Mouse (Mus musculus): Measurements from ENCODE around the gene Tubb4b.

The Tubb4b gene

DNA sequence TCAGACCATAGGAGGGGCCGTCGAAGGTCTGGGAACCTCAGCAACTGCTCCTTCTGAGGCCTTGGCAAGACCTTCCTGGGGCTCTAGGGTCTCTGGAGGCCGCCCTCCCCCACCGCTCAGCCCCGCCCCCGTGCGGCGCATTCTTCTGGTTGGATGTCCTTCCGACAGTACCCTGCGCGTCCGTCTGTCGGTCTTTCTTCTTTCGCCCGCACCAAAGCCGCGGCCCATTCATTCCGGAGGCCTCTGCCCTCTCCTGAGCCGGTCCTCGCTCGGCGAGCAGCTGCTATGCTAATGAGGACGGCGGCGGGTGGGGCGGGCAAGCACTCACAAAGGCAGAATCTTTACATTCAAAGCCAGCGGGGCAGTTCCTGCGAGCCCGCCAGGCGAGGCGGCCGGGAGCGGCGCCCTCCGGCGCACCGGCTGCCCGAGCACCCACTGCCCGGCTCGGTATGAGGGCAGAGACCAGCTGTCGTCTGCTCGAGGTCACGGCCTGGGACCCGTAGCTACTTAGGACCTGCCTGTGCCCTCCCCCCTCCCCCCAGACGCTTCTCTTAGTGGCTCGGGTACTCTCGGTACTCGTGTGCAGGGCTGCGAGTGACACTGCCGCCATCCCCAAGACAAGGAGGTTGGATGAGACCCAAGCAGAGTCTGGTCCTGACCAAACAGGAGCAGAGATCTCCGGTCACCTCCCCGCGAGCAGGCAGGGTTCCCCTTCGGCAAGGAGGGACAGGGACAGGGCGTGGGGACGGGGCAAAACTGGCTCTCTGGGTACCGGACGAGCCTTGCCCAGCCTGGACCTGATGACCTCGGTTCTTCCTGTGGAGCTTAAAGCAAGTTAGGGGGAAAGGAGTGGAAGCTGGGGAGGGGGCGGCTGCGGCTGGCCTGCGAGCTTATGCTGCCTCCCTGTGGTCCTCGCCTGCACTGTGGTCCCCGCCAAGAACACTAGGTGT is 38.6 kb downstream of the Tubb4b start:
- DNase-seq (ENCODE audit: low read depth): peak; percentile 66

DNA sequence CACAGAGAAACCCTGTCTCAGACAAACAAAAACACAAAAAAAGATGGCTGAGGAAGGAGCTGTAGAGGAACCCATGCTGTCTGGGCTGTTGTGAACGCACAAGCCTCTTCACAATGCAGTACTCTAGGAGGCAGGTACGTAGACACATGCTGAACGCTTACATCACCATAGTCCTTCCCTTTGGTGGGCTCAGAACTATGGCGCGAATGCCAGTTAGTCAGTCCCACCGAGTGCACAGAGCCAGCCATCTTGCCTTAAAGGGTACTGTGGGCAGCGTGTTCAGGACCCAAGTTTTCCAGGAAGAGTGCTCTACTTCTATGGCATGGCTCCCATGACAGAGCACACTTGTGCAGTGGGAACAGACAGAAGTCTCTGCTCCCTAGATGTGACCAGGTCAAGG is 40.0 kb downstream of the Tubb4b start:
- no peak for DNase-seq (ENCODE audit: low read depth)

DNA sequence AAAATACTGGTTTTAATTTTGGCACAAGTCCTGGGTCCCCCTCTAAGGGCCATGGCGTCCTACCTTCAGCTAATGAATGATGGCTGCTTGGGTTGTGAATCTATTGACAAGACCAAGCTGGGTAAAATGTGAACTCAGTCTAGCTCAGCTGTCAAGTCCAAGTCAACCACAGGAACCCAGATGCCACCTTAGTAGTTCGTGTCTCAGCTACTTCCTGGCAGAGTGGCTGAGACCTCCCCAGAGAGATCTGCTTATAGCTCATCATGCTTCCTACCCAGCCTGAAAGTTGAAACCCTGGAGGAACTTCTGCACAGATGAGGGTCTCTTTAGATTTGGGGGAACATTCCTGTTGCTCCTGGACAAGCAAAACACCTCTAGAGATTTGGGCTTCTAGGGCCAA is 41.2 kb downstream of the Tubb4b start:
- peak; percentile 59 for DNase-seq (ENCODE audit: low read depth)

DNA sequence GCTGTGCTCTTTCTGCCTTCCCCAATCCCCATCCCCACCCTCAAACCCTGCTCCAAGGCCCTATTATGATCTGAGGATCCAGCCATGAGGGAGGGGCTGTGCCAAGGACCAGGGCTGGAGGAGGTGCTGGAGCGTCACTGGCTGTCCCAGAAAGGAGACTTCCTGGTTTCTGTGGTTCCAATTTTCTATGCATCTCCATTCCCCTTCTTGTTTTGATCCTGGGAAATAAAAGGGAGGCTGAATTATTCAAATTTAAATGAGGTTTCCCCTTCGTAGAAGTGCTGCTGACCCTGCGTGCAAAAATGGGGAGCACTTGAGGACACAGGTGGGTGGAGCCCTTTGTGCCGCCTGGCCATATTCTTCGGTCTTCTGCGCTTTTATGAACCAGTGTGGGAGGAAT is 41.8 kb downstream of the Tubb4b start:
- DNase-seq (ENCODE audit: low read depth): no peak

- DNase-seq (ENCODE audit: low read depth): no peak
Observed at GRCm38 (mm10) chr2:25181891-25182397, 42.6 kb downstream of the Tubb4b start.

- peak; percentile 81 for DNase-seq (ENCODE audit: low read depth)
Observed at GRCm38 (mm10) chr2:25180973-25181890, 43.3 kb downstream of the Tubb4b start.

DNA sequence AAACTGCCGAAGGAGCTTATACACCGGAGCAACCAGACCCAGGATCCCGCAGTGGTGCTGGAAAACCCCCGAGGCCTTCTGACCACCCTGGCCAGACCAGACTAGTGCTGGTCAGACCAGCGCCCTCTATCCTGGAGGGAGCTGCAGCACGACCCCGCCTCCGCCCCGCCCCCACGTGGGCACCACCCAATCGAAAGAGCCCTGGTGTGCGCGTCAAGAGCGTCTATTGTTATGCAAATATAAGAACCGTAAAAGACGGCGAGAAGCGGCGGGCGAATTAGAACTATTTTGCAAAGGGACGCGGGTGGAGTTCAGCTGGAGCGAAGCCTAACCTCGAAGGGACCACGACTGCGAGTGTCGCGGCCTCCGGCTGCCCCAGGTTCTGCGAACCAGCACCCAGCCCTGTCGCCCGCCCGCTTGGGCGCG is 44.0 kb downstream of the Tubb4b start, which contains the start of gene Nrarp:
Nrarp (plus strand) TSS at position 281 of the 426 bp plus-strand sequence.
- peak; percentile 88 for DNase-seq (ENCODE audit: low read depth)

- DNase-seq (ENCODE audit: low read depth): no peak
Observed at GRCm38 (mm10) chr2:25179566-25180217, 44.8 kb downstream of the Tubb4b start.

- DNase-seq (ENCODE audit: low read depth): no peak
Observed at GRCm38 (mm10) chr2:25178285-25178972, 46.1 kb downstream of the Tubb4b start.

DNA sequence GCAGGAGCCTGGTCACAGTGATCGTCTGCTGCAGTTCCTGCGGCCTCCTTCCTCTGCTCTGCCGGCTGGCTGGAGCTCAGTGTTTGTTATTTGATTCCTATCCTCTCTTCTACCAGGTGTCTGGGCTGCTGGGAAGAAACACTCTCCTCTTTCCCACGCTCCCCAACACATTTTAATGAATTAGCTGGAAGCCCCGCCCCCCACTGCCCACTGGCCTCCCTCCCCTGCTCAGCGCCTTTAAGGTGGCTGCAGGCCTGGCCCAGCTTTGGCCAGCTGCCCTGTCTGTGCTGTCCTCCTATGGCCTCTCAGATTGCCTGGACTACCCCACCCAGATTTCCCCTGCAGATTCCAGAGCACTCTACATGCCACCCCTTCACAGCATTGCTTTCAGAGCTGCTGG is 46.8 kb downstream of the Tubb4b start:
- no peak for DNase-seq (ENCODE audit: low read depth)

DNA sequence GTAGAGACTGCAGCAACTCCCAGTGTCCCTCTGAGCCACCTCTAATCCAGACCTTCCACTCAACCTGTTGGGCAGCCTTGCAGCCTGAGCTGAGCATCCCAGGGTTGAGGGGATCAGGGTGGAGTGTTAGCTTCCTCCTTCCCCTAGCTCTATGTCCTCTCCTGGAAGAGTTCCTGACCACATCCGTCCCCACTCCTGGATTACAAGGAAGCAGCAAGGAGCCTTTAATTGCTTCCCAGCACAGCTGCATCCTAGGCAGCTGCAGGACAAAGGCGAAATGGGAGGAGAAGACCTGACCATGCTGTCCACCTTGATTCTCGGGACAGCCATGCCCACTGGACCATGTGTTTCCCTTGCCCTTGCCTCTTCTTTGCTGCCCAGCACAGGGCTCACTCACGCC is 47.4 kb downstream of the Tubb4b start:
- no peak for DNase-seq (ENCODE audit: low read depth)

DNA sequence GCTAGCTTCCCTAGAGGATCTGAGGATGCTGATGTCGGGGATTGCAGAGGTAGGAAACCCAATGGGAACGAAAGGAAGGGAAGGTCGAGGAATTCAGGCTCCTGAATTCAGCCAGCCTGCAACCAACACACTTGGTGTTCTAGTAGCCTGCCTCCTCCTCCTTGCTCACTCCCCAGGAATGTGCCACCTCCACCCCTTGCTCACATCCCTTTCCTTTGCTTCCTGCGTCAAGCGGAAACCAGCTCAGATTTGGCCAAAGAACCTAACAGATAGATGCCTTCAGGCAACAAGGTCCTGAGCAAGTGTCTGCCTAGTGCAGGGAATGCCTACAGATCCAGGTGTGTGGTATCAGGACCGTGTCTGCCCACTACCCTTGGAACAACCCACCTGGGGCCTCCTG is 47.9 kb downstream of the Tubb4b start:
- DNase-seq (ENCODE audit: low read depth): no peak

- no peak for DNase-seq (ENCODE audit: low read depth)
Observed at GRCm38 (mm10) chr2:25175690-25176078, 48.8 kb downstream of the Tubb4b start.

DNA sequence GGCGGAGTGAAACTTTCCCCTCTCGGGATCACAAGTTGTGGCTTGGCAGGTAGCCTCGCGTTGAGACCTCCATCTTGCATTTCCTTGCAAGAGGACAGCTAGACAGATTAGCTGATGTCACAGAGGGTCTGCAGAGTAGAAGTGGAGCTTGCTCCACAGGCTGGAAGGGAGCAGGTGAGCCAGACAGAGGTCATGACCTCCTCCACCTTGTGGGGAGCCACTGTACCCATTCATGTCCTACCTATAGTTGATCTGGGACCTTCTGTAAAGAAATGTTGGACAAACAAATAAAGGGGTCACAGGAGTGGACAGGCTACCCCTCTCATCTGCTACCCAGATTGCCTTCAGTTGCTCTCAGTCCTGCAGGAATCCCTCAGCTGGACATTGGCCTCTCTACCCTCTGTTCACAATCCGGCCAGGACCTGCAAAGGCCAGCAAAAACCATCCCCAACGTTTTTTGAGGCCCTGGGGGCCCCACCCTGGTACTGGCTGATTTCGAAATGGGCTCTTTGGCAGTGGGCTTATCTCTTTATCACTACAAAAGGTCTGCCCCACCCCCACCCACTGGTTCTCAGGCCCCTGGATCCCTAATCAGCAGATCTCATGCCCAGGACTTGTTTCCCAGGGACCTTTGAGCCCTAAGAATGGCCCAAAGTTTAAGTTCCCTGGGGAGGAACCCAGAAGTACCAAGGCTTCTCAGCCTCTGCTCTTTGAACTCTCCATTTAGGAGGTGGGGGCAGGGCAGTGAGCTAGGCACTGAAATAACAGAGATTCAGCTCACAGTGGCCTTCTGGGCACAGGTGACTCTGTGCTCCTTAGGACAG is 49.4 kb downstream of the Tubb4b start:
- DNase-seq (ENCODE audit: low read depth): no peak

- DNase-seq (ENCODE audit: low read depth): no peak
Observed at GRCm38 (mm10) chr2:25173821-25174220, 50.7 kb downstream of the Tubb4b start.

DNA sequence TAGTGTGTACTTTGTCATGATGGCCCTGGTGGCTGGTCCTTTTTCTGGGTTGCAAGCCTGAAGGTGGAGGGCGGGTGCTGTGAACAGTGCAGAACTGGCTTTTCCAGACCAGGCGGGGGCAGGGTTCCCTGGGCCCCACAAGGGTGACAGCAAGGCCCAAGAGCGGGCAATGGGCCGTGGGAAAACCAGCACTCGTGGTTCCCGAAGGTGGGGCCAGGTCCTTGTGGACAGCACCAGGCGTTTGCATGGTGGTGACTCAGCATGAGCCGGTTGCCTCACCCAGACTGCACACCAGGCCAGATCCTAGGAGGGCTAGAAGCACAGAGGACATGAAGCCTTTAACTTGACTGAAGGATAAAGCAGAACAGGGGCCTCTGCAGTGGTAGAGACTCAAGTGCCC is 51.9 kb downstream of the Tubb4b start:
- DNase-seq (ENCODE audit: low read depth): no peak
